Mouse (Mus musculus) MEL (cell line): ENCODE measurements around the gene Prr5l. TPM values are rescaled to one million over a fixed set of nuclear protein-coding genes. Genes with fewer than 3 reads are reported as not detected.

ENCODE experiments used
- DNase-seq: peaks from one replicate; pipeline ENCODE4 v3.0.0; 2011; ENCODE audit warnings: low read depth, low spot score
- H3K27ac ChIP-seq: 2 replicates; pipeline ENCODE4 v1.5.1; 2012; ENCODE audit warnings: low read depth, mild to moderate bottlenecking, control low read depth, low read length, moderate library complexity; ENCODE audit not compliant: control insufficient read depth
- H3K27me3 ChIP-seq, 2 experiments: fragments of 150-350 bp in 1 of 2; sonication (generic) in 1 of 2; 2 replicates each; pipeline ENCODE4 v1.6.1; 2012; ENCODE audit warnings: low read length in 2 of 2, mild to moderate bottlenecking in 2 of 2, improper control_type of control experiment in 1 of 2, moderate library complexity in 1 of 2; ENCODE audit not compliant: insufficient read depth in 2 of 2, control insufficient read depth in 1 of 2
- H3K36me3 ChIP-seq, 2 experiments: 2 replicates each; pipeline ENCODE4 v1.6.1; 2012 to 2014; ENCODE audit warnings: low read length in 2 of 2, improper control_type of control experiment in 1 of 2, inconsistent platforms in 1 of 2, mild to moderate bottlenecking in 1 of 2; ENCODE audit not compliant: insufficient read depth in 2 of 2, control insufficient read depth in 1 of 2
- H3K4me1 ChIP-seq, 2 experiments: fragments of 150-350 bp in 1 of 2; sonication (generic) in 1 of 2; 2 replicates each; pipeline ENCODE4 v1.6.1; 2012; ENCODE audit warnings: low read length in 2 of 2, improper control_type of control experiment in 1 of 2, mild to moderate bottlenecking in 1 of 2; ENCODE audit not compliant: insufficient read depth in 2 of 2, control insufficient read depth in 1 of 2
- H3K4me3 ChIP-seq, 2 experiments: fragments of 150-350 bp in 1 of 2; sonication (generic) in 1 of 2; 2 replicates each; pipeline ENCODE4 v1.5.1; 2012; ENCODE audit warnings: low read depth in 2 of 2, low read length in 2 of 2, mild to moderate bottlenecking in 2 of 2, moderate library complexity in 2 of 2, control low read depth in 1 of 2, improper control_type of control experiment in 1 of 2; ENCODE audit not compliant: control insufficient read depth in 1 of 2, insufficient read depth in 1 of 2
- H3K79me2 ChIP-seq: 2 replicates; pipeline ENCODE4 v1.6.1; 2012; ENCODE audit warnings: mild to moderate bottlenecking, low read length, moderate library complexity; ENCODE audit not compliant: control insufficient read depth, poor library complexity, insufficient read depth
- H3K9ac ChIP-seq: 2 replicates; pipeline ENCODE4 v1.6.1; 2012; ENCODE audit warnings: low read depth, mild to moderate bottlenecking, control low read depth, low read length, moderate library complexity; ENCODE audit not compliant: control insufficient read depth, poor library complexity, severe bottlenecking
- H3K9me3 ChIP-seq: fragments of 150-350 bp; sonication (generic); replicated peaks from 2 replicates; pipeline ENCODE4 v1.6.1; 2012; ENCODE audit warnings: mild to moderate bottlenecking, low read length, improper control_type of control experiment, moderate library complexity; ENCODE audit not compliant: insufficient read depth
- CTCF ChIP-seq, 3 experiments: IDR thresholded peaks in 2 of 3; conservative IDR thresholded peaks in 1 of 3; 2 replicates each; pipeline ENCODE4 v1.5.1; 2011 to 2012; ENCODE audit warnings: low read length in 3 of 3, low read depth in 2 of 3, mild to moderate bottlenecking in 2 of 3, improper control_type of control experiment in 1 of 3, inconsistent platforms in 1 of 3, mixed read lengths in 1 of 3, moderate library complexity in 1 of 3; ENCODE audit not compliant: control insufficient read depth in 1 of 3, insufficient read depth in 1 of 3, poor library complexity in 1 of 3, severe bottlenecking in 1 of 3
- MAFK ChIP-seq: IDR thresholded peaks from 2 replicates; pipeline ENCODE4 v1.6.1; 2011; ENCODE audit warnings: low read depth, mild to moderate bottlenecking, low read length, improper control_type of control experiment, borderline replicate concordance
- MAX ChIP-seq: IDR thresholded peaks from 2 replicates; pipeline ENCODE4 v1.6.1; 2011; ENCODE audit warnings: low read length, improper control_type of control experiment
- NELFE ChIP-seq: IDR thresholded peaks from 2 replicates; pipeline ENCODE4 v1.6.1; 2011; ENCODE audit warnings: low read depth, low read length, improper control_type of control experiment
- POLR2AphosphoS2 ChIP-seq: IDR thresholded peaks from 2 replicates; pipeline ENCODE4 v1.6.1; 2011; ENCODE audit warnings: low read length, improper control_type of control experiment
- RAD21 ChIP-seq: IDR thresholded peaks from 2 replicates; pipeline ENCODE4 v1.6.1; 2011; ENCODE audit warnings: mild to moderate bottlenecking, low read depth, low read length, improper control_type of control experiment
- RCOR1 ChIP-seq: IDR thresholded peaks from 2 replicates; pipeline ENCODE4 v1.6.1; 2012; ENCODE audit warnings: low read depth, mild to moderate bottlenecking, inconsistent platforms, low read length, improper control_type of control experiment
- SMC3 ChIP-seq: IDR thresholded peaks from 2 replicates; pipeline ENCODE4 v1.6.1; 2011; ENCODE audit warnings: low read depth, low read length, improper control_type of control experiment
- TAL1 ChIP-seq: IDR thresholded peaks from 2 replicates; pipeline ENCODE4 v1.6.1; 2012; ENCODE audit warnings: mild to moderate bottlenecking, inconsistent platforms, low read length, moderate library complexity, mixed read lengths
- TCF12 ChIP-seq: IDR thresholded peaks from 2 replicates; pipeline ENCODE4 v1.6.1; 2014; ENCODE audit warnings: low read depth, mild to moderate bottlenecking, inconsistent platforms, low read length, improper control_type of control experiment, moderate library complexity
- UBTF ChIP-seq: IDR thresholded peaks from 2 replicates; pipeline ENCODE4 v1.6.1; 2012; ENCODE audit warnings: low read depth, mild to moderate bottlenecking, inconsistent platforms, low read length, improper control_type of control experiment, moderate library complexity, borderline replicate concordance; ENCODE audit not compliant: insufficient read depth
- USF1 ChIP-seq: IDR thresholded peaks from 2 replicates; pipeline ENCODE4 v1.6.1; 2014; ENCODE audit warnings: low read depth, mild to moderate bottlenecking, inconsistent platforms, low read length, improper control_type of control experiment, moderate library complexity
- USF2 ChIP-seq, 2 experiments: IDR thresholded peaks; 2 replicates each; pipeline ENCODE4 v1.6.1; 2011 to 2012; ENCODE audit warnings: improper control_type of control experiment in 2 of 2, low read length in 2 of 2, borderline replicate concordance in 1 of 2, inconsistent platforms in 1 of 2, low read depth in 1 of 2, mild to moderate bottlenecking in 1 of 2; ENCODE audit not compliant: insufficient read depth in 1 of 2
- ZC3H11A ChIP-seq: IDR thresholded peaks from 2 replicates; pipeline ENCODE4 v1.6.1; 2012; ENCODE audit warnings: low read depth, mild to moderate bottlenecking, inconsistent platforms, low read length, improper control_type of control experiment
- ZKSCAN1 ChIP-seq: IDR thresholded peaks from 2 replicates; pipeline ENCODE4 v1.6.1; 2012; ENCODE audit warnings: low read depth, mild to moderate bottlenecking, inconsistent platforms, low read length, improper control_type of control experiment, moderate library complexity
- ZNF384 ChIP-seq: IDR thresholded peaks from 2 replicates; pipeline ENCODE4 v1.6.1; 2012; ENCODE audit warnings: low read depth, mild to moderate bottlenecking, inconsistent platforms, low read length, improper control_type of control experiment
- polyA plus RNA-seq, 2 experiments: library from polyadenylated mRNA; stranded (reverse) in 1 of 2; unstranded in 1 of 2; fragments of >175 nt in 1 of 2; fragments of >200 nt in 1 of 2; gene quantifications; 2 replicates each; pipeline versions ENCODE4 v1.2.1 to v1.2.4; 2012; ENCODE audit warnings: low replicate concordance in 2 of 2, low read depth in 1 of 2; ENCODE audit not compliant: insufficient read length in 2 of 2, insufficient read depth in 1 of 2, missing spikeins in 1 of 2
- total RNA-seq: library from RNA; depleted of rRNA; stranded (reverse); fragments of 300-350 nt; gene quantifications from 2 replicates; pipeline ENCODE4 v1.2.3, GENCODE M21; 2012

The Prr5l gene
- total and polyA plus RNA-seq, 3 experiments: 0.04 TPM; not detected in 2

GRCm38 (mm10) chr2:101828057-101828643 is 54.7 kb downstream of the Prr5l start:
- peak; percentile 55 for DNase-seq

GRCm38 (mm10) chr2:101827626-101828025 is 55.2 kb downstream of the Prr5l start:
- H3K27me3 ChIP-seq: peaks cover 0 to 3% of the 10 kb centered on the region in 2 experiments
- H3K4me3 ChIP-seq: no peak overlapping the region
- H3K36me3 ChIP-seq: no peaks in the 10 kb centered on the region
- TF ChIP-seq ZNF384 (no peak), UBTF (no peak), USF2 (IDR thresholded peaks at IDR 0.05; ENCODE audit: borderline replicate concordance in 1 of 2, insufficient read depth in 1 of 2, low read depth in 1 of 2, low read length in 2 of 2) (no peak), NELFE (no peak), ZC3H11A (no peak), MAX (no peak), POLR2AphosphoS2 (no peak), MAFK (no peak), TAL1 (no peak)
- TF ChIP-seq, all 39 proteins: peak for 0
- Histone ChIP-seq H3K9ac (no peak overlapping the region), H3K27ac (no peak overlapping the region), H3K4me1 (no peaks in the 10 kb centered on the region; a peak in 1 of 4 replicates), H3K9me3 (no peaks in the 10 kb centered on the region), H3K79me2 (no peaks in the 10 kb centered on the region)
- no peak for DNase-seq

More at GRCm38 (mm10) chr2:101828057-101828643, 54.7 kb downstream of the Prr5l start:
- Histone ChIP-seq H3K79me2 (no peaks in the 10 kb centered on the region), H3K27me3 (peaks cover 0 to 3% of the 10 kb centered on the region in 2 experiments), H3K9ac (no peak overlapping the region), H3K4me3 (no peak overlapping the region), H3K4me1 (no peaks in the 10 kb centered on the region; a peak in 1 of 4 replicates), H3K27ac (no peak overlapping the region), H3K36me3 (no peaks in the 10 kb centered on the region), H3K9me3 (no peaks in the 10 kb centered on the region)
- peak; percentile 71 for TF ChIP-seq SMC3
- peak; percentile 1 to 73 (median 42); a peak in 3 of 6 replicates for TF ChIP-seq CTCF (IDR thresholded peaks at IDR 0.05 in 2 of 3, conservative IDR thresholded peaks at IDR 0.05 in 1 of 3; ENCODE audit: control insufficient read depth in 1 of 3, insufficient read depth in 1 of 3, low read depth in 2 of 3, low read length in 3 of 3, poor library complexity in 1 of 3, severe bottlenecking in 1 of 3)
- no peak for TF ChIP-seq TCF12
- TF ChIP-seq ZKSCAN1: no peak
- TF ChIP-seq RCOR1: no peak
- no peak for TF ChIP-seq USF1
- peak; percentile 30 for TF ChIP-seq ZC3H11A
- TF ChIP-seq RAD21: peak; percentile 45
